Mouse (Mus musculus) mouse embryonic stem cell (cell line): ENCODE data around the gene Pecam1.

Experiments used
- in situ Hi-C, 2 experiments: fragments of 300-500 bp; cut with MboI; formaldehyde crosslinking; loops; 1 replicate in 1 of 2; 3 replicates in 1 of 2; pipeline ENCODE4 v1.14.3; 2019 to 2020; ENCODE audit warnings: low sequenced_read_pairs in 2 of 2, low pct_unique_long_range_greater_than_20kb in 1 of 2, mixed read lengths in 1 of 2; ENCODE audit not compliant: unreplicated experiment in 1 of 2

Pecam1 gene

DNA sequence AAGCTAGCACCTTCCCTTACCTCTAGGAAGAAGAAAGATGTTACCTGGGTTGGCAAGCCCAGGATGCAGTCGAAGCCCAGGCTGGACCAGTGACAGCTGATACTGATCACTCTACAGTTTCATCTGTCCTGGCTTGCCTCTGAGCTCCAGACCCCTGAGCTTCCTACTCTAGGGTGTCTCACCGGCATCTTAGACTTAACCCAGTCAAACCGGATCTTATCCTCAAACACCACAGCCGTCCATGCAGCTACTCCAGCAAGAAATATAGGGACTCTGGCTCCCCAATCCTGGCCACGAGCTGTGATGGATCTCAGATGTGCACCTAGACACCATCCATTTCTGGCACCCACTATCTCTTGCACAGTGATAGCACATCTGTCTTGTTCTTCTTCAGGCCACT lies 74.6 kb downstream of the Pecam1 start:
- in situ Hi-C loops: no loop called here

DNA sequence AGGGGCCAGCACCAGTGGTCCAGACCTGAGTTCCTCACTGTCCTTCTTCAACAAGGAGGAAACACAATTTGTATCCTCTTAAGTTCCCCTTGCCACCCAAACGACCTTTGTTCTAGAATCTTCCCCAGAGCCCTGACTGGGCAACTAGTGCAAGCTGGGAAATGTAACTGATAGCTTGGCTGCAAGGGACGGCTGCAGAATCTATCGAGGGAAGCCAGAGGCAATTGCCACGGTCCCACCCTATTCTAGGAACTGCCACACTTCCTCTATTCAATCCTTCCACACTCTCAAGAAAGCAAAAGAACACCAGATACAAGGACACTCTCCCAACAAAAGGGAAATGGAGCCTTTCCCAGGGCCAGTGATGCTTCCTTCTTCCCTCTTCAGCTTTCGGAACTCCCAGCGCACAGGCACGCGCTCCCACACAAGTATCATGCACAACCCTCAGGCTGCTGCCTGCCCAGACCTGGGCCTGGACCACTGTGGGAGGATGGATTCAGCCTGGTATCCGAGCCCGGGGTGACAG lies 75.2 kb downstream of the Pecam1 start:
- in situ Hi-C loops: no loop called here

DNA sequence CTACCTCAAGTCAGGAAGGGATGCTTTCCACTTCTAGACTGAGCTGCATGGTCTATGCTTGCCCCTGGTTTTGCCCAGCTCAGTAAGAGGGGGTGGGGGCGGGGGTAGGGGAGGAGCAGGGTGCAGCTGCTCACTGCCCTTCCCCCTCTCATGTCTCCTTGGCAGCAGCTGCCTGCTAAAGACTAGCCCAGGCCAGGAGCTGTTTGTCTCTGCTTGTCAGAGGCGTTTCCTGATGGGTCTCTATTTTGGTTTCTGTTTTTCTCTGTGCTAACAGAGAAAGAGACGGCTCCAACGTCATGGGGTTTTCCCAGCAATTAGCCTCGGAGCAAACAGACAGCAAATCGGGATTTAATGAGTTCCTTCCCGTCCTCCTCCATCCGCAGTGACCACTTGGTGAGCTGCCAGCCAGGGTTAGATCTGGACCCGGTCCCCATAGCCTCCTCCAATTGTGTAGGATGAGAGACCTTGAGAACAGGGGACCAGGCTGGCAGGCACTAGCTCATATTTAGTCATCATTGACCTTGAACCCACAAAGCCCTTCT lies 75.7 kb downstream of the Pecam1 start:
- in situ Hi-C loops: no loop called here

DNA sequence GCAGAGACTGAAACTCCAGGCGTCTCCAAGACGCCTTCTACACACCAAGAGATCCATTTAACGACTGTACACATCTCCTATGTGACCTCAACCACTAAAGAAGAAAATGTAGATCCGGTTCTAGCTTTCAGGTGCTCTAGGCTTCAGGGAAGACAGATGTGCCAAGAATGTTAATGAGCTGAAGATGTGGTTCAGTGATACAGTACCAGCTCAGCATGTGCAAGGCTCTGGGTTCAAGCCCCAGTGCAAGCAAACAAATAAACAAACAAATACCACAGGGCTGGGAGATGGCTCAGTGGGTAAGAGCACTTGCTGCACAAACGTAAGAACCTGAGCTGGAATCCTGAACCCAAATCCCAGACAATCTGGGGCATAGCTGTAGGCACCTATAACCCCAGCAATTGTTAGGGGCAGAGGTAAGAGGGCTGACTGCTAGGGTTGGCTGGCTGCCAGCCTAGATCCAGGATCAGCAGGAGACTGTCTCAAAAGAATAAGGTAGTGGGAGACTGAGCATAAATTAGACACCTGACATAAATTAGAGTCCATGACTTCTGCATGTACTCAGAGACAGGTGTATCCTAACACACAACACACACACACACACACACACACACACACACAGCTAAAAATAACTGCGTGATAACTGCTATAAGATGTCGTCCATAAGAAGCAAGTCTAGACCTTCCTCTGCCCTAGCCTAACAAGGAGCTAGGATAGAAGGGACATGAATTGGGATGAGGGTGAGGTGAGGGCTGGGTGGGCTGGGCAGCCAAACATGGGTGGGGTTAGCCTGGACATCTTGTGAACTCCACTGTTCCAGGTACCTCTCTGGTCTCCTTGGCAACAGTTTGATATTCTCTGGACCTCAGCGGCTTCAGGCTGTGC lies 76.5 kb downstream of the Pecam1 start:
- in situ Hi-C loops: no loop called here

DNA sequence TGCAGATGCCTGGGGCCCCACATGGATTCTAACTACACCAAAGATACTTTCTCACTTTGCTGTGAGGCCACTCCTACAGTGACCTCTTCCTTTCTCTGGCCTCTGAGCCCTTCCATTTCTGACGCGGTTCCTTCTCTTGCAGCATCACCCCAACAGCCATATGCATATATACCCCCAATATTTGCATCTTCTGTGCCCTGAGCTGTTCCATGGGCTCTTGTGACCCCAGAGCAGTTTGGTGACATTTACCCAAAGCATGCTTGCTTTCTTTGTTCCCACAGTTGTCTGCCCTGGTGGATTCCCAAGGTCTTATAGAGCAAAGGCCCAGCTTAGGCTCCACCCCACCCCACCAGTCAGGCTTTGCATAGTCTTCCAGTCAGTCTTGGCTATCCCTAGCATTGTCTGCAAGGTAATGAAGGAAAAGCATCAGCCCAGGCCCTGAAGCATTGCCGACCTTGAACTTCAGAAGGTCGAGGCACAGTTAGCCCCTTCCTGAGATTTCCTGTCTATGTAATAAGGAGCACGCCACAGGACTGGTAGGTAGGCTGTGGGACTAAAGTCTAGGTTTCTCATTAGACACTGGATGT lies 77.4 kb downstream of the Pecam1 start:
- in situ Hi-C loops: no loop called here

DNA sequence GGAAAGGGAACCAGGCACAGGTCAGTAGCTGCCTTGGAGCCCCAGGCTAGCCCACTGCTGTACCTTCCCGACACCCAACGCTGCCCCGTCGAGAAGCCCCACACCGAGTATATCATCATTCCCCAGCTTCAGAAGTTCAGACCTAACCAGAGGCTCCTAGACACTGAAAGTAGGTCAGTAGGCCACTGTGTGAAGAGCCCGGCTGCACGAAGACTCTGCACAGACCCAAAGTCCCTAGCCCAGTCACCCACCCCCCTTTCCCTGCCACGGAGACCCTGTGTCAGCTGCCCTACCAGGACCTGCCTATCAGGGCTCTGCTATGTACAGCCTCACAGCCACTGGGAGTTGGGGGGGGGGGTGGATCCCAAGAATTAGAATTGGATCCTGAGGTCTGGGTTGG lies 78.6 kb downstream of the Pecam1 start:
- in situ Hi-C loops: no loop called here

DNA sequence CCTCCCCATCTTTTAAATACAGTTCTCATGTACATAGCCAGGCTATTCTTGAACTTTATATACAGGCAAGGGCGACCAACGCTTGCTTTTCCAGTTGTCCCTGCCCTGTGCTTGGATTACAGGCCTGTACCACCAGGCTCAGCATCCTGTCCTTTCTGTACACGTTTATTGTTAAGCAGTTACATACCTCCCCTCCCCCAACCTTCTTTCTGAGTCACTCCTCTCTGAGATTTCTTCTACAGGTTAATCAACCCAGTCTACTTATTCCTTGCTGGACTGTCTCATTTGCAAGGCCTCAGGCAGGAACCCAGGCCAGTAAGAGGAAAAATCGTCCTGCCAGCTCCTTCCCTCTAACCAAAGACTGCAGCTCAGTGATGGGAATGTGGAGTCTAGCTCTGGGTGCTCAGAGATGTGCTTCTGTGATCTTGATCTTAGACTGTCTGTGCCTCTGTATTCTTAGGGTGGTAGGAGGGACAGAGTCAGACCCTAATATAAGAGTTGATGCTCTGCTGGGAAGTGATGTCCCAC lies 79.4 kb downstream of the Pecam1 start:
- in situ Hi-C loops: no loop called here

DNA sequence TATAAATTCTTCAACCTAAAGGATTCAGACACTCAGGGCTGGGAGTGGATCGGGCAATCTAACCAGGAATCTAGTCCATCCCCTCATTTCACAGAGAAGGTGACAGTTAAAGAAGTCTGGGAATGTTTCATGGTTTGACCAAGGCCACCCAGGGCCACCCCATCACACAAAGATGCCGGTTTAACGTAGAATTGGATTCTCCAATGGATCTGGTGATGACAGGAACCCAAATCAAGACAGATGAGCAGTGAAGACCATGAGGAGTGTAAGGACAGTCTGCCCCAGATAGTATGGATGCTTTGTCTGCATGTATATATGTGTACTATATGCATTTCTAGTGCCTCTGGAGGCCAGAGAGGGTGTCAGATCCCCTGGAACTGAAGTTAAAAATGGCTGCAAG lies 80.2 kb downstream of the Pecam1 start:
- in situ Hi-C loops: no loop called here

DNA sequence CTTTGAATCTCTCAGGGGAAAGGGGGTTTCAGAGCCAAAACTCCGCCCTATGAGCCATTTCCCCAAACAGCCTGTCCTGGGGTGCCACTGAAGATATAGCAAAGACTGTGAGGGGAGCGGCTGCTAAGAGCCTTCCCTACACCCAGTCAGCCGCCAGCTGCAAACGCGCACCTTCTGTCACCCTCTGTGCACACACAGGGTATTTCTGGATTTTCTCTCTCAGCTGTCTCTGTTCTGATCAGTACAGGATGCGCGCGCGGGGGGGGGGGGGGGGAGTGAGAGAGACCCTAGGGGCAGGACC lies 80.6 kb downstream of the Pecam1 start:
- in situ Hi-C loops: no loop called here

DNA sequence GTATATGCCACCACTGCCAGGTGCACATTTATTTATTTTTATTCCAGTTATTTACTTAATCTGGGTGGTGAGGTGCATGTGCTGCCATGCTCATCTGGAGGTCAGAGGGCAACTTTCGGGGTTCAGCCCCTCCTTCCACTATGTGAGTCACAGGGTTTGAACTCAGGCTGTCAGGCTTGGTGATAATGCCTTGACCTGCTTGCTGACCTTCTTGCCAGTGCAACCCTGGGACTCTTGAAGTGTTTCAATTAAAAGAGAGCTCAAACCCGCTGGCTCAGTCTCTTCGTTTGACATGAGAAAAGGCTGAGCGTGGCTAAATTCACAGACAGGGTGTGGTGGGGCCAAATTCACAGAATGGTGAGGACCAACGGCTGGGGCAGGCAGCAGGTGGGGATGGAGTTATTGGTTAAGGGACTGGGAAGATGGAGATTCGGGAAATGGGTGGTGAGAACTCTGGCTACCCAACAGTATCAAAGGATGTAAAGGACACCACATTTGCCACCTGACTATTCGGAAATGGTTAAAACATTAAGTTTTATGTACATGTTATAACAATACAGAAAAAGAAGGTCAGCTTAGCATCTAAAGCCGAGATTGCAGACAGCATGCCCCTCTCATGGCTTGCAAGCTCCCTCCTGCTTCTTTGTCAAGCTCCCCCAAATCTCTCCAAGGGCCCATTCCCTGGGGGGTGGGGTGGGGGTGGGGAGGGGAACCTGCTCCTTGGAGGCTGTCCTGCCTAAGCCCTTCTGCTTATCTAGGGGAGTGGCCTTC lies 81.1 kb downstream of the Pecam1 start:
- in situ Hi-C loops: no loop called here

DNA sequence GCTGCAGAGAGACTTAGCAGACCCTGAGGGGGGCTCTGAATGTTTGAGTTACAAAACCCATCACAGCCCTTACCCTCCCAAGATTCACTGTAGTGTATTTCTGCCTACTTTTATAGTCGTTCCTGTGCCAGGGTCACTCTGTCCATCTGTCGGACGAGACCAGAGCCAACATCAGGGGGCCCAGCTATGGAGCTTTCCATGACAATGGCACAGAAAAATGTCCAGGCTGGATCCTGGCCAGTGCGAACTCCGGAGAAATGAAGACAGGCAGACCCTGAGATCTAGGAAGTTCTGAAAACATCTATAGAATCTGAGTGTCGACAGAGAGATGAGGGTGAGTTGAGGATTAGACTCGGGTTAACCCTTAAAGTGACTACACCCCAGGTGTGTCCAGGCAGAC lies 82.1 kb downstream of the Pecam1 start:
- in situ Hi-C loops: no loop called here

DNA sequence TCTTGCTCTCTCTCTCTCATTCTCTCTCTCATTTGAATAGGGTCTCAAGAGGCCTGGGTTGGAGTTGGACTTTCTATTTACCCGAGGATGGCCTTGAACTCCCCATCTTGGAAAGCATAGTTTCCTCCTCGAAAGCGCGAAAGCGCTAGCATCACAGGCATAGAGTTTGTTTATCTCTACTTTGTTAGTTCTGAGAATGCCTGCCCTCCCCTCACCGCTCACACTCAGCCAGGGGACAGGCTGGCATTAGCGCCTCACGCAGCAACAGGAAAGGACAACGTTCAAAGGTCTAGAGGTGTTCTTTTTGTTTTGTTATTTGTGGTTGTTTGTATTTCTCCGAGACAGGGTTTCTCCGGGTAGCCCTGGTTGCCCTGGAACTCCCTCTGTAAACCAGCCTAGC lies 82.6 kb downstream of the Pecam1 start:
- in situ Hi-C loops: no loop called here

DNA sequence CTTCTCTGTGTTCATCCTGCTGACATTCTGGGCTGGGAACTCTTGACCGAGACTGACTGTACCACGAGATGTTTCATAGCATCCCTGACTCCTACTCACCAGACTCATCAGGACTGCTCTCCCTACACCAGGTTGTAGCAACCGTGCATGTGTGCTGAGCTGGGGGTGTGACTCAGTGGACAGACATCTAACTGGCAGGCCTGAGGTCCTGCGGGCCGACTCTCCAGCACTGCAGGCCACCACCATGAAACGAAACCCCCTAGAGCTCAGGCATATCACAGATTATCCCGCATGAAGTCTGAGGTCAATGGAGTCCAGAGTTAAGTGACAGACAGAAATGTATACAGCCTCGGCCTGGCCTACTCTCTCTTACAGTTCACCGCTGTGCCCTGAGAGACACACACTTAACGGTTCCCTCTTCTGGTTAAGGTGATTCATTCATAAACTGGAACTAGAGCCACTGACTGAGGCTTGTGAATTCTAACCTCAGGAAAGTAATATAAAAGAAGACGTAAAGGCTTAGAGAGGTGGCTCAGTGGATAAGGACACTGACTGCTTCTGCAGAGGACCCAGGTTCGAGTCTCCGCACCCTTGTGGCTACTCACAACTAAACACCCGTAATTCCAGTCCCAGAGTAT lies 83.8 kb downstream of the Pecam1 start:
- in situ Hi-C loops: no loop called here

DNA sequence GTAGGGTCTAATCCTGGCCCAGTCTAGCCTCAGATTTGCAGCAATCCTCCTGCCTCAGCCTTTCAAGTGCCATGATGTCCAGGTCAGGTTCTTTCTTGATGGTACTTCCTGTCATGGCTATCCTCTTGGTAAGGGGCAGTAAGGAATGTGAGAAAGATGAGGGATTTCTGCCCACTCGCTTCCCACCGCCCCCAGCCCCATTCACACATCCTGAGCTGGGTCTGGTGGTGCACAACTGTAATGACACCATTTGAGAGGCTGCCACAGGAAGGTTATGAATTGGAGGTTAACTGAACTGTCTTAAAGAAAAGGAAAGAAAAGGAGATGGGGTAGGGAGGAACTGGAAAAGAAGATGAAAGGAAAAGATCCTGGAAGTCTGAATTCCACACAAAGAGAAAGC lies 84.6 kb downstream of the Pecam1 start:
- in situ Hi-C loops: no loop called here

DNA sequence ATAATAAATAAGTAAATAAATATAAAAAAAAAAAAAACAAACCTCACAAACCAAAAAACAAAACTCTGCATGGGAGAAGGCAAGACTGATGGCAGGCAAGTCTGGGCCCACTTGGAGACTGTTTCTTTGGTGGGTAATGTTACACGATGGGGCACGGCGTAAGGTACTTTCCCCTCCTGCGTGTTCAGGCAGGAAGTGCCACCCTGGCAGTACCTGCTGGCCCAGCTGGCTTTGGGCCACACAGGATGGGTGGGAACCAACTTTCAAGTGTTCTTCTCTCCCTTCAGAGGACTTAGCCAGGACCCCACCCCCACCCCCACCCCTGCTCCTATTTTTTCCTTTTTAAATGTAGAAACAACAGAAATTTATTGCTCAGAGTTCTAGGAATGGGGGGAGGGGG lies 85.1 kb downstream of the Pecam1 start:
- in situ Hi-C loops: no loop called here

DNA sequence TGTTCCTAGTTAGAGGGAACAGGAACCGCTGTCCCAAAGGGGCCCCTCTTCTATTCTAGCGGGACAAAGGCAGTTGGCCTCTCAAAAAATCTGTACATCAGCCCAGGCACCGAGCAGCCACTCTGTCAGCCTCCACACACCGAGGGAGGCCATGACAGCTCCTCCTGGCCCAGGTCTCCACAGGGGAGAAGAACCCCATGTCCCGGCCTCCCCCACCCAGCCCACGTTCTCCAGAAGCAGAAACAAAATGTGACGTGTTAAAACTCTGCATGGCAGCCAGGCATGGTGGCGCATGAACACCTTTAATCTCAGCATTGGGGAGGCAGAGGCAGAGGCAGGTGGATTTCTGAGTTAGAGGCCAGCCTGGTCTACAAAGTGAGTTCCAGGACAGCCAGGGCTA lies 85.7 kb downstream of the Pecam1 start:
- in situ Hi-C loops: no loop called here

DNA sequence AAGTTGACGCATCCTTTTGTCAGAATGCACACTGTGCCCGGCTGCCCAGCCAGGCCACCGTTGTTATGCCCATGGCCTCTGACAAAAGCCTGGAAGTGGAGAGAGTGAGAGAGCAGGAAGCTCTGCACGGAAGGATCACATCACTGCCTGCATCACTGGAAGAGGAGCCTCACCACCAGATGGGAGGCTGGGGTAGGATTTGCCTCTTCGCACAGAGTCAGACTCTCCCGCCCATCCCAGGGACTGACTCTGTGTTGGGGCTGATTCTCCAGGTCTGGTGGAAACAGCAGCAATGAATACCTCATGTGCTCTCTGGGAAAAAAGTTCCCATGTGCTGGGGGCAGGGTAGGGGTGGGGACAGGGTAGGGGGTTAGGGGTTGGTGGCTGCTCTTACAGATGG lies 86.6 kb downstream of the Pecam1 start:
- in situ Hi-C loops: no loop called here

DNA sequence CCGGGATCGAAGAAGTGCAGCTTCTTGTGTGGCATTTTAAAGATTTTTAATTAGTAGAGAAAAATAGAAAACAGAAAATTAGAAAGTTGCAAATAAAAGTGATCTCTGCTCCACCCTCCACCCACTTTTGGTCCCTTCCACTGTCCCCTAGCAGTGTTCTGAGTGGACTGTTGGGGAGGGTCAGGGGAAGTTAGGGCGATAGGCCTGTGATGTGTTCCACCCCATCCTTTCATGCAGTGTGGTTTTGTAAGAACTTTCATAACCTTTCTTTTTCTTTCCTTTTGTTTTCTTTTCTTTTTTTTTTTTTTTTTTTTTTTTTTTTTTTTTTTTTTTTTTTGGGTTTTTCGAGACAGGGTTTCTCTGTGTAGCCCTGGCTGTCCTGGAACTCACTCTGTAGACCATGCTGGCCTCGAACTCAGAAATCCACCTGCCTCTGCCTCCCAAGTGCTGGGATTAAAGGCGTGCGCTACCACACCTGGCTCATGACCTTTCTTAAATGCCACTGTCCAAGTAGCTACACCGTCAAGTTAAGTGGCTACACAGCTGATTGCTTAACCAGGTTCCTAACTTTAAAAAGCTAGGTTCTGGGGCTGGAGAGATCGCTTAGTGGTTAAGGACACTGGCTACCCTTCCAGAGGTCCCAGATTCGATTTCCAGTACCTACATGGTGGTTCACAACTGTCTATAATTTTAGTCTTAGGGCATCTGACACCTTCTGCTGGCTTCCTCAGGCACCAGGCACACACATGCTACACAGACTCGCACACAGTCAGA lies 87.6 kb downstream of the Pecam1 start:
- in situ Hi-C loops: no loop called here
